Mouse (Mus musculus) intestine, postnatal 0 days (tissue): ENCODE measurements around the gene H3f3b. TPM values are rescaled to one million over a fixed set of nuclear protein-coding genes. Genes with fewer than 3 reads are reported as not detected.

Experiments used
- ATAC-seq: fragments of 200-750 bp; cut with Nextera tagmentation; 2 replicates; pipeline ENCODE4 v1.8.0; 2017; ENCODE audit warnings: mild to moderate bottlenecking, moderate TSS enrichment, moderate library complexity
- H3K27ac ChIP-seq: fragments of 300-500 bp; sonication (generic); 2 replicates; pipeline ENCODE4 v1.5.1; 2014; ENCODE audit warnings: mild to moderate bottlenecking, low read depth, low read length, moderate library complexity
- H3K27me3 ChIP-seq: fragments of 300-500 bp; sonication (generic); replicated peaks from 2 replicates; pipeline ENCODE4 v1.6.1; 2014; ENCODE audit warnings: low read length, mixed read lengths; ENCODE audit not compliant: control insufficient read depth, insufficient read depth
- H3K36me3 ChIP-seq: fragments of 300-500 bp; sonication (generic); 2 replicates; pipeline ENCODE4 v1.6.1; 2014; ENCODE audit warnings: mild to moderate bottlenecking, moderate library complexity; ENCODE audit not compliant: control insufficient read depth, insufficient read depth
- H3K4me1 ChIP-seq: fragments of 300-500 bp; sonication (generic); replicated peaks from 2 replicates; pipeline ENCODE4 v1.6.1; 2014; ENCODE audit warnings: antibody characterized with exemption, low read length, mixed read lengths; ENCODE audit not compliant: control insufficient read depth, insufficient read depth
- H3K4me2 ChIP-seq: fragments of 300-500 bp; sonication (generic); replicated peaks from 2 replicates; pipeline ENCODE4 v1.6.1; 2014; ENCODE audit warnings: low read depth, mild to moderate bottlenecking, moderate library complexity
- H3K4me3 ChIP-seq: fragments of 300-500 bp; sonication (generic); 2 replicates; pipeline ENCODE4 v1.5.1; 2014; ENCODE audit warnings: low read depth, low read length
- H3K9ac ChIP-seq: fragments of 300-500 bp; sonication (generic); 2 replicates; pipeline ENCODE4 v1.6.1; 2014; ENCODE audit warnings: mild to moderate bottlenecking, low read depth, low read length
- H3K9me3 ChIP-seq: fragments of 300-500 bp; sonication (generic); 2 replicates; pipeline ENCODE4 v1.6.1; 2016; ENCODE audit warnings: mixed run types; ENCODE audit not compliant: control insufficient read depth
- CTCF ChIP-seq: sonication (generic); IDR thresholded peaks from 2 replicates; pipeline ENCODE4 v1.5.1; 2016; ENCODE audit warnings: low read depth, mild to moderate bottlenecking, control low read depth, antibody characterized with exemption, moderate library complexity
- WGBS: fragments of 180-500 bp; shearing (Covaris S2); extraction: QIAGEN DNeasy Blood & Tissue Kit; methylation state at CpG from one replicate; pipeline ENCODE4 v1.1.7; 2014; 5-methylcytosine and 5-hydroxymethylcytosine counted together
- polyA plus RNA-seq: library from polyadenylated mRNA; unstranded; fragments of >200 nt; fragmentation: Nextera tagmentation; extraction: Ambion mirVana; gene quantifications from 2 replicates; pipeline ENCODE4 v1.2.1, GENCODE M21; 2015

The H3f3b gene
- polyA plus RNA-seq, 1 experiment from 2014 or later = 1,144 TPM

- no peak for TF ChIP-seq CTCF
- 45% methylated on average over 9 of the region's 9 CpGs for WGBS
- no peaks in the 10 kb centered on the region for H3K27me3 ChIP-seq
- peak overlapping the region; percentile 65 for H3K4me2 ChIP-seq
- H3K4me1 ChIP-seq = peaks cover 11% of the 10 kb centered on the region; the same call in 1 of the 2 replicates
- H3K4me3 ChIP-seq = no peak overlapping the region
- peak; percentile 35 for ATAC-seq
- peaks cover 46% of the 10 kb centered on the region for H3K36me3 ChIP-seq
- no peaks in the 10 kb centered on the region for H3K9me3 ChIP-seq
- peak overlapping the region; percentile 40 for H3K9ac ChIP-seq
- H3K27ac ChIP-seq = peak overlapping the region; percentile 95
These were observed 21.9 kb downstream of the H3f3b start for GRCm38 (mm10) chr11:116005701-116006419.

DNA sequence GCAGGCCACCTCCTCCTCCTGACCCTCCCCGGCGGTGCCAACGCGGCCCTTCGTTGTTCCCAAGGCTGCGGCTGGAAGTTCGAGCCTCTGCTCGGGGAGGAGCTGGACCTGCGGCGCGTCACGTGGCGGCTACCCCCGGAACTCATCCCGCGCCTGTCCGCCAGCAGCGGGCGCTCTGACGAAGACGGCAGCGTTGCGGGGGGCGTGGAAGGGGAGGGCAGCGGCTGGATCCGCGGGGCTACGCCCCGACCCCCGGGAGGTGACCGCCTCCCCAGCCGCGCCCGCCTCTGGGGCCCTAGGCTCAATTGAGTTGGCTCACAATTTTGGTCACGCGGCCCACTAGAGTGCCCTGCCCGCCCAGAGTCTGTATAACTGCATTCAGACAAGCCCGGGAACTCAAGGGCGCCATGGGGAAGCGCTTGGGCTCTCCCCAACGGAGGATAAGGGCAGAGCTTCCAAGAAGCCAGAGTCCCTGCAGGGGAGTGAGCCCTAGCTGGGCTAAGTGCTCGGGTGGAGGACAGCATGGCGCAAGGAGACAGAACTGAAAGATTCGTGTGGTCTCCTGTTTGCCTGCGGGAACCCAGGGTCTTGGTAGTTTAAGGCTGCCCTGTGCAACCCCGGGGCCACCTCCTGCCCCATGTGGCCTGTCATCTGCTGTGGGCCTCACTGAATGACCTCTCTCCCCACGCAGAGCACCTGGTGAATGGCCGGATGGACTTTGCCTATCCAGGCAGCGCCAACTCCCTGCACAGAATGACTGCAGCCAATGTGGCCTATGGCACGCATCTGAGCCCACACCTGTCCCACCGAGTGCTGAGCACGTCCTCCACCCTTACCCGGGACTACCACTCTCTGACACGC, 22.7 kb downstream of the H3f3b start:
- no peaks in the 10 kb centered on the region for H3K27me3 ChIP-seq

DNA sequence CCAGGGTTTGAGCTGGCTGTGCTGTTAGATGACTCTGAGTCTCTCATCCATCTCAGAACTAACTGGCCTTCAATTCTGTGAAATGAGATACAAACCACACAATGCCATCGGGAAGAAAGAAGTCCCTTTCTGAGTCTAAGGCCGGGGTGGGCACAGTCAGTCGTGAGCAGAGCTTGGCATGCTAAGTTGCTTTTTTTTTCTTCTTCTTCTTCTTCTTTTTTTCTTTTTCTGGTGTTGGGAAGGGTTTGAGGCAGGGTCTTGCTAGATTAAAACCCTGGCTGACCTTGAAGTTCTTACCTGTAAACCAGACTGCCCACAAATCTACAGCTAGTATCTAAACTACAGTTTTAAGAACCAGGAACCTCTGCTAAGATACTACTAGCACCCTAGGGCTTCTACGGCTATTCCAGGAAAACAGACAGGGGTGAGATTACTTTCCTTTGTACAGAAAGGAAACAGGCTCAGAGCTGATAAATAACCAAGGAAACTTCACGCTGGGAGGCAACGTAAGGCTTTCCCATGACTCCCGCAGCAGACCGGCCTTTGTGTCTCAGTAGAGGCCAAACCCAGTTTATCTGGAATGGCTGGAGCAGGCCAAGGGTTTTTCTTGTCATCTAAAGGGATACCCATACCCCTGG, 23.5 kb downstream of the H3f3b start:
- no peak for ATAC-seq
- peaks cover 11% of the 10 kb centered on the region; the same call in 1 of the 2 replicates for H3K4me1 ChIP-seq
- H3K36me3 ChIP-seq = peaks cover 39% of the 10 kb centered on the region; the same call in 1 of the 2 replicates
- H3K9ac ChIP-seq = peak overlapping the region; percentile 40
- peak overlapping the region; percentile 95 for H3K27ac ChIP-seq
- no peak for TF ChIP-seq CTCF
- no peaks in the 10 kb centered on the region for H3K27me3 ChIP-seq
- 27% methylated on average over 8 of the region's 8 CpGs for WGBS
- H3K9me3 ChIP-seq = no peaks in the 10 kb centered on the region
- peak overlapping the region; percentile 21 for H3K4me3 ChIP-seq
- peak overlapping the region; percentile 65 for H3K4me2 ChIP-seq

More for the DNA sequence above, 22.7 kb downstream of the H3f3b start:
- peaks cover 11% of the 10 kb centered on the region; the same call in 1 of the 2 replicates for H3K4me1 ChIP-seq
- peak overlapping the region; percentile 95 for H3K27ac ChIP-seq
- no peaks in the 10 kb centered on the region for H3K9me3 ChIP-seq
- TF ChIP-seq CTCF = peak; percentile 88
- H3K36me3 ChIP-seq = peaks cover 44% of the 10 kb centered on the region; the same call in 1 of the 2 replicates
- H3K9ac ChIP-seq = peak overlapping the region; percentile 40
- peak; percentile 73 for ATAC-seq
- 3% methylated on average over 53 of the region's 54 CpGs for WGBS
- H3K4me2 ChIP-seq = peak overlapping the region; percentile 65
- peak overlapping the region; percentile 21 for H3K4me3 ChIP-seq

DNA sequence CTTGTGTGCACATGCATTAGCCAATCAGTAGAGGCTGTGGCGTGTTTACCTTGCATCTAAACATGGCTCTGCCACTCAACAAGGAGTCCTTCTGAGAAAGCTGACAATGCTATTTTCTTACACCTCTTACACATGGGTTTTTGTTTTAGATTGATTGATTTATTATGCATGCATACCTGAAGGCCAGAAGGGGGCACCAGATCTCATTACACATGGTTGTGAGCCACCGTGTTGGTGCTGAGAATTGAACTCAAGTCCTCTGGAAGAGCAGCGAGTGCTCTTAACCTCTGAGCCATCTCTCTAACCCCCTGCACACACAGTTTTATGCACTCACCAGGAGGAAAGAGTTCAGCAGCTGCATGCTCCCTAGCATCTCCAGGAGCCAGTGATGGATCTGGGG, 24.9 kb downstream of the H3f3b start:
- H3K27ac ChIP-seq = no peak overlapping the region
- ATAC-seq = no peak
- no peak overlapping the region for H3K4me3 ChIP-seq
- H3K27me3 ChIP-seq = no peaks in the 10 kb centered on the region
- no peak overlapping the region for H3K9ac ChIP-seq
- 84% methylated on average over 3 of the region's 3 CpGs for WGBS
- no peaks in the 10 kb centered on the region for H3K9me3 ChIP-seq
- H3K4me1 ChIP-seq = peaks cover 11% of the 10 kb centered on the region; the same call in 1 of the 2 replicates
- H3K36me3 ChIP-seq = peaks cover 24% of the 10 kb centered on the region; the same call in 1 of the 2 replicates
- no peak overlapping the region for H3K4me2 ChIP-seq
- TF ChIP-seq CTCF = peak; percentile 45

GRCm38 (mm10) chr11:116001725-116002124, 26.0 kb downstream of the H3f3b start:
- Histone ChIP-seq H3K27me3 (no peaks in the 10 kb centered on the region), H3K9ac (no peak overlapping the region), H3K4me2 (no peak overlapping the region), H3K36me3 (peaks cover 13% of the 10 kb centered on the region; the same call in 1 of the 2 replicates), H3K27ac (no peak overlapping the region), H3K4me1 (peaks cover 11% of the 10 kb centered on the region; the same call in 1 of the 2 replicates), H3K9me3 (no peaks in the 10 kb centered on the region), H3K4me3 (no peak overlapping the region)
- ATAC-seq = no peak
- 78% methylated on average over 6 of the region's 6 CpGs for WGBS
- no peak for TF ChIP-seq CTCF
